Mouse (Mus musculus) E14TG2a.4 (cell line): ENCODE data around the gene Eps15l1.

Experiments
- CTCF ChIP-seq: conservative IDR thresholded peaks from 2 replicates; pipeline ENCODE4 v1.5.1; 2014; ENCODE audit warnings: low read length
- NANOG ChIP-seq: IDR thresholded peaks from 2 replicates; pipeline ENCODE4 v1.6.1; 2014; ENCODE audit warnings: borderline replicate concordance, low read length, mixed read lengths
- POU5F1 ChIP-seq: IDR thresholded peaks from 2 replicates; pipeline ENCODE4 v1.6.1; 2014; ENCODE audit warnings: low read length, borderline replicate concordance

DNA sequence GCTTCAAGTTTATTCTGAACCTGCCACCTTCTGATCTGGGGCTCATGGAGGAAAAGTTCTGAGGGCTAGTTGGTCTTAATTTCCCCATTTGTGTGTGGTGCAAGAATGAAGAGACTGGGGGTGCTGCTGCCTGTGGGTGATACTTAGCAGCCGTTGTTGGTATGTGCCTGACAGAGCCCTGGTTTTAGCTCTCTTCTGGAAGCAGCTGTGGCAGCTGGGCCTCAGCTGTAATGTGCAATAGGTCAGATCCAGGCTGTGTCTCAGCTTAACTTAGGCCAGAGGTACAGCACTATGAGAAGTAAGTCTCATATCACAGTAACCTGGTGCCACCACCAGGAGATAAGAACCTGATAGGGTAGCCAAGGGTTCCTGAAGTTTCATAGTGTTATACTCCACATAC, 73.7 kb downstream of the Eps15l1 start:
- TF ChIP-seq CTCF (no peak), POU5F1 (no peak), NANOG (no peak)
